Mouse (Mus musculus): ENCODE measurements around the gene Numb.

DNA sequence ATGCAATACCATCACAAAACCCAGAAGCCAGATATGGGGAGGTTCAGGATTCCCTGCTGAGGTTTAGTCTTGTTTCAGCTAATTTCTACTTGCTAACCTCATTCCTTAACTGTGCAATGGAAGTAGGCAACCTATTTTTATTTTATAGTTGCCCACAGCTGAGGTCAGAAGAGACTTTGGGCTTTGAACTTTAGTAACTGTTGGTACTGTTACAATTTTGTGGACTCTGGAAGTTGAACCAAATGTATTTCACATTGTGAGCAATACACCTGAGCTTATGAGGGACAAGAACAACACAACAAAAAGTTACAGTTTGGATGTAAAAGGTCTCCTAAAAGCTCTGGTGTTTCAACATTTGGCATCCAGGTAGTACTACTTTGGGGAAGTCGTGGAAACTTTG is 6.9 kb downstream of the Numb start:
- TF ChIP-seq CTCF (IDR thresholded peaks at IDR 0.05; ENCODE audit: borderline replicate concordance, control insufficient read depth, extremely low read depth, insufficient read depth, low read length, poor library complexity), result no peak
- no peak for TF ChIP-seq POLR2A (IDR thresholded peaks at IDR 0.05; ENCODE audit: control insufficient read depth, extremely low read depth, insufficient read depth, low read length, poor library complexity)
